Mouse (Mus musculus): ENCODE measurements at regions not wholly inside any gene's neighbourhood (a gene's known extent, or its start where the extent isn't known, plus 50 kb on each side); places are given as distances from the start of the nearest gene placed in this dataset.

DNA sequence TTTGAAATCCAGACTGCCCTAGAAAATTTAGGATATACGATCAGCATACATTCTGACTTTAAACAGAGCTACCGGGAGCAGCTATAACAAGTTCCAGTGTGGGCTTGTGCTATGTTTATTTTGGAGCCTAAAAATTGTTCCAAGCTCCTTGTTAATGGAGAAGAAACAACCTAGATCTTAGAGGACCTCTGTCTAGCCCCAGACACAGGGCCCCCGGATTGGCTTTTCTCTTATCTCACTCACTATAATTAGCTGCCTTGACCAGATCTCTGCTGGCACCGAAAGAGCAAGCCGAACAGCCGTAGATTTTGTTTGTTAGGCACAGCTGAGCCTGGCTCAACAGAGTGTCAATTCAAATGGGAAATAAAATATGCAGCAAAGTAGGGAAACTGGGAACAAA lies 50.1 kb upstream of the Herpud2 start:
- Histone ChIP-seq H3K4me3 (no peak overlapping the region), H3K27ac (peak overlapping the region; percentile 77)
- intact Hi-C loops (cut with DNase I) = no loop called here
- no peak for DNase-seq (ENCODE audit: extremely low spot score in 1 of 2, low spot score in 2 of 2)
- TF ChIP-seq CTCF (IDR thresholded peaks at IDR 0.05) = no peak
